Mouse (Mus musculus) yolk sac, embryonic 10.5 days (tissue): ENCODE data around the gene Gabpb1.

Experiments
- DNase-seq: peaks from one replicate; pipeline ENCODE4 v3.0.0-alpha.2; 2017; ENCODE audit warnings: low spot score

The Gabpb1 gene

DNA sequence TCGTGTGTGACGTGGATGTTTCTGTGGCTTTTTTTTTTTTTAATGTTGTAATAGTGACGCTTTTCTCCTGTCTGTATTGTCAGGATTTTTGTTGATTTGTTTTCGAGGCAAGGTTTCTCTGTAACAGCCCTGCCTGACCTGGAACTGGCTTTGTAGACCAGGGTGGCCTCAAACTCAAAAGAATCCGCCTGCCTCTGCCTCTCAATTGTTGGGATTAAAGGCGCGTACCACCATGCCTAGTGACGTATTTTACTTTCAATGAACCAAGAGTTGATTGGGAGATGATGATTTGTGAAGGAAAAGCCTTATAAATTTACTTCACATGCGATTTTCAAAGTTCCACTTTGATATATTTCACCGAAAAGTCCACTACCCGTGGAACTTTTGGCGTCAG lies at the start of gene Gabpb1:
Gene Gabpb1, minus strand, starts transcription at position 216 of the 394 bp plus-strand sequence.
- no peak for DNase-seq

DNA sequence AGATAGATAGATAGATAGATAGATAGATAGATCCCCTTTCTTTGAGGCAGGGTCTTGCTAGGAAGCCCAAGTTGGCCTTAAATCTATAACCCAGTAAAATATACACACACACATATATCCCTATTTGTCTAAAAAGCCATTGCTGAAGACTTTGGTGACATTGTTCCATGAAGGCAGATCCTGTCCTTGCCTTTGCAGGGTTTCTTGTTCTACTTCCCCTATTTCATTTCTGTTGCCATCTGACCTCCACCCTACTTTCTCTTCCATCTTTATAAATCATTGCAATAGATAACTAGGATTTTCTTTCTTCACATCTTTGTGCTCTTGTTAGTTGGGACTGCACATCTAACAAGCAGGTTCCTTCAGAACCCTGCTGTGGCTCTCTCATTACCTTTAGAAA lies 36.8 kb upstream of the Gabpb1 start:
- DNase-seq, result no peak

GRCm38 (mm10) chr2:126712526-126712925 lies 36.4 kb upstream of the Gabpb1 start:
- no peak for DNase-seq

DNA sequence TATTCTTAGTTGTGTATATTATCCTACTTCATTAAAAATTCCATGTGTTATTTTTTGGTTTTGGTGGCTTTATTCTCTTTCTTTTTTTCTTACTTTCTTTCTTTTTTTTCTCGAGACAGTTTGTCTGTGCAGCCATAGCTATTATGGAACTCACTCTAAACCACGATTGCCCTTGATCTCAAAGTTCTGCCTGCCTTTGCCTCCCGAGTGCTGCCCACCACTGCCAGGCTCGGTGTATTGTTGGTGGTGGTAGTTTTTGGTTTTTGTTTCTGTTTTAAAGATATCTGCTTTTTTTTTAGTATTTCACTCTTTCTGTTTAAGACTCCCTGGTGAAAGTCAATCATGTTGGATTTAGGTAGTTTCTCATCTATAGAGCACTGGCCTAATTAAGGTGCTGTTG lies 32.2 kb upstream of the Gabpb1 start:
- no peak for DNase-seq

DNA sequence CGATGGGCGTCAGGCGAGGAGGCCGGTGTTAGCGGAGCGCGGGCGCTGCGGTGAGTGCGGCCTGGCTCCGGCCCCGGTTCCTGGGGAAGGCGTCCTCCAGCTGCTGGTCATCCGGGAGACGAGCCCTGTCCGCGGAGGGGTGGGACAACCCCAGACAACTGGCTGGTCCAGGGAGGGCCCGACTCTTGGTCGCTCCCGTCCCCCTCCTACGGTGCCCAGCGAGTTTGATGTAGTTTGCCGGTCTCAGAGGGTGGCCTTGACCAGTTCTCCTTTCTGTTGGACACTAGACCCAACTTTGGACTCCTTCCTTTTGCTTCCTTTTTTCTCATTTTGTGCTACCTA lies 31.3 kb upstream of the Gabpb1 start:
- no peak for DNase-seq

DNA sequence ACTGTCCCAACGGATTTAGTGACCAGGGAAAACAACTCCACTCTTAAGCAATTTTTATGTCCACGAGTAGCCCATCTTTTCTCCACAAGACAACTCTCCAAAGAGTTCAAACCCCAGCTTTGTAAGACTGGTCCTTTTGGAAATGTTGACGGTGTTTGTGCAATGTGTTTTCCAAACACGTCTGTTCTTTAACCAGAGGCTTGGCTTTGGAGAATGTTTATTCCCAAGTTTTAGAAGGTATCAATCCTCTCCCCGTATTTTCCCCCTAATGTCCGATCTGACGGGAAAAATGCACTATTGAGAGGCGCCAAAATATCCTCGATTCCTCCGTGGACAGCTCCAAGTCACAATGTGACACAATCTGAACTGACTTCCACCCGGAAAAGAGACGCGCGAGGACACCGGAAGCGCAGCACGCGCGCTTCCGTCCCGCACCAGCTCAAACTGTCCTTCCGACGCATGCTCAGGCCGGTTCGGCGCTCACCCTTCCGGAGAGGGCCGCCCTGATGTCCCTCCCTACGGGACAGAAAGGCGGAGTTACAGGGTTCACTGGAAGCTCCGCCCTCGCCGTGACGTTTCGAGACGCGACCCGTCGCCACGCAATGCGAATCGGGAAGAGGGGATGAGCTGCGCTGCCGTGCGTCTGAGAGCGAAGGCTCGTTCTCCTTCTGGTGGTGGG lies 30.8 kb upstream of the Gabpb1 start, which contains the start of gene Usp8:
Gene Usp8, plus strand, starts transcription at position 570 of the 679 bp plus-strand sequence.
- DNase-seq, result peak; percentile 98

- DNase-seq, result no peak
Observed at GRCm38 (mm10) chr2:126695285-126695684, 19.1 kb upstream of the Gabpb1 start.

- no peak for DNase-seq
Observed at GRCm38 (mm10) chr2:126691290-126691689, 15.2 kb upstream of the Gabpb1 start.

DNA sequence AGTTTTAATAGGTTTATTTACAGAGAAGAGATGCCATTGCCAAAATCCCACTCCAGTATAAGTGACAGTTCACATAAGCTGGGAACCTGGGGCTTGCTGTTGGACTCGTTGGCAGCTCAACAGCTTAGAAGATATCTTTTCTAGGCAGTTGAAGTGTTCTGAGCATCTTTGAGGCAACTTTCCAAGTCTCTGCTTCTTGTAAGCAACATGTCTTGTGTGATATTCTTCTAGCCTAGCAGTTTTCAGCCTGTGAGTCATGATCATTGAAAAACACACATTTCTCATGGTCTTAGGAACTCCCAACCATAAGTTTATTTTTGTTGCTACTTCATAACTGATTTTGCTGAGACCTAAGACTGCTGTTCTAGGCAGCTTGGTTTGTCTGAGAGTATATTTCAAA lies 6.8 kb upstream of the Gabpb1 start:
- no peak for DNase-seq

GRCm38 (mm10) chr2:126682333-126682732 lies 6.2 kb upstream of the Gabpb1 start:
- DNase-seq, result no peak

- no peak for DNase-seq
Observed at GRCm38 (mm10) chr2:126677366-126677765, 1.2 kb upstream of the Gabpb1 start.

GRCm38 (mm10) chr2:126675169-126676121 lies 692 bp downstream of the Gabpb1 start:
- peak; percentile 91 for DNase-seq

- peak; percentile 66 for DNase-seq
Observed at GRCm38 (mm10) chr2:126674441-126675168, 1.5 kb downstream of the Gabpb1 start.

DNA sequence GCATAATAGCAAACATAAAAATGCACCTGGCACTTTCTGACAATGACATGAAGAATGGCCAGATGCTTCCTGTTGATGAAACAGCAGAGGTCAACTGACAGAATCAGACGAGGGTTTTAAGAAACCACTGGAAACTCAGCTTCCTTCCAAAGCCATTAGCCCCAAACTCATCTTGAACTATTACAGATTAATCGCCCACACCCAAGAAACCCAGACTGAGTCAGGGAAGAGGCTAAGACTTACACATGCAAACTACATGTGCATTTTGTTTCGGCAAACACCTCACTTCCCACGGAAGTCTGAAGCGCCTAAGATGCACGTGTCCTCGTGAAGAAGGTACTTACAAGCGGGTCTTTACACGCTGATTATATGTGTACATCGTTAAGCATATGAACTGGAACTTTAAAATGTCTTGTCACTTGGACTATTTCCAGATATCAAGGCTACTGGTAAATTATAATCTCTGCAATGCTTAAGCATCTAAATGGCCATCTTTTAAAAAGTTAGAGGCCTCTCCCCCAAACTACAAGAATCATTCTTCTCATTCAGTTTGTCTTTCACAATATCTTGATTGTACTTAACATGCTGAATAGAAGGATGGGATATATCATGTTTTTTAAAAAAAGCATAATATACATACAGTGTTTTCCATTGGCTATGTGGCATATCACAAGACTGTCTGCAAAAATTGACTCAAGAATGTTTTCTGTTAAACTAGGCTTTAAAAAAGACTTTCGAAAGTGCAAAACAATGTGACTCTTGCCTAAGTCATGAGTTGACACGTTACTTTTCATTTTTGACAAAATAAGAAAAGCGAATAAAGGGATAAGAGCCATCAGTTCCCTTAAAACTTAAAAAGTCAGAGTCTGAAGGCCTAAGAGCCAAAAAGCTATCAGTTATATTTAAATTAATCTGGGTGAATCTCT lies 2.6 kb downstream of the Gabpb1 start:
- no peak for DNase-seq

DNA sequence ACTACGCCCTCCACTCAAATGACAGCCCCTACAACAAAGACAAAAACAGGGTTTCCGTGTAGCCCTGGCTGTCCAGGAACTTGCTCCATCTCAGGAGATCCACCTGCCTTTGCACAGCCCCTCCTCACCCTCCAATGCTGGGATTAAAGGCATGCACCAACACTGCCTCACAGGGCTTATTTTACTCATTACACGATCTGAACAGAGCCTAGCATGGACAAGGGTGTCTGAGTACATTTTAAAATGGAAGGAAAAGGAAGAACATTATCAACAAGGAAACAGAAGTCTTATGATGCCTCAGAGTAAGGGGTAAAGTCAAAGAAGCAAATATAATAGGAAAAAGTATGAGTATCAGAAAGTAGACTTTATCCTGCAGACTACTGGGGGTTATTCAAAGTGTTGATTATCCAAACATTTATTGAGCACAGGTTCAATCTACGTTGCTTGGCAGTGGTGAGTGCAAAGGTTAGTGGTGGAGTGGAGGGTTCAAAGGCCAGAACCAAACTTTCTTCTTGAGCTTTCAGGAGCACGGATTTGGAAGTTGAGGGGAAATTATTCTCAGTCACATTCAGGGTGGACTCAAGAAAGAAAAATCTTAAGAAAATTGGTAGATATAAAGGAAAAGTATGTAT lies 7.4 kb downstream of the Gabpb1 start:
- DNase-seq, result peak; percentile 50

- DNase-seq, result no peak
Observed at GRCm38 (mm10) chr2:126665984-126666383, 10.2 kb downstream of the Gabpb1 start.

GRCm38 (mm10) chr2:126663481-126663880 lies 12.7 kb downstream of the Gabpb1 start:
- no peak for DNase-seq

DNA sequence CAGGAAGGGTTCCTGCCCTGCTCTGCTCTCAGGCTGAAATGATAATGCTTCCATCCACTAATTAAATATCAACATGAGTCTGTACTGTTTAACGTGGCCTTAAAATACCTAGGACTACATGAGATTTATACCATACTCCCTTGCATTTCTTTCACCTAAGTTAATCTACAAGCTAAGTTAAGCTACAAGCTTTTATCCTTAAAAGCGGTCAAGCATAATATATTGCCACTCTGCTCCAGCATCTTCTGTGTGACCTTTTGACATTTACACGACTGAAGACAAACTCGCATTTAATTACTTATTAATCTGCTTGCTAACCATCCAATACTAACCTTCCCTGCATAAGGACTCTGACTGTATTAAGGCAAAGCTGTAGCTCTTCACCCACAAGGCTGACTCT lies 23.2 kb downstream of the Gabpb1 start:
- DNase-seq, result no peak

- DNase-seq, result no peak
Observed at GRCm38 (mm10) chr2:126647762-126648161, 28.4 kb downstream of the Gabpb1 start.

- DNase-seq, result no peak
Observed at GRCm38 (mm10) chr2:126646461-126646860, 29.7 kb downstream of the Gabpb1 start.

DNA sequence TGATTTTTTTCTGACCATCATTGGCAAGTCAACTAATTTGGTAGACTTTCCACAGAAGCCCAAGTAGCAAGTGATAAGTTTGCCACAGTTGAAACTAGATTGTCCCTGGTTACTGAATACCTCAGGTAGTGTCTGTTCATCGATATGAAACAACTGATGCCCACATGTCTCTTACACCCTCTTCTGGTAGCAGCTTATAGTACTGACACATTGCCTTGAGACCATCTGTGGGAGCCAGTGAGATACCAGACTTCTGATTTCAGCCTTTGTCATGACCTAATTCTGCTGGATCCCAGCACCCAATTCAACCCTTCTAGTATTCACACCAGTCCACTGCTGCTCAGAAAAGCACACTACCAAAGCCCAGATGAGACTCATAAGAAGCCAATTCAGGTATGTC lies 31.4 kb downstream of the Gabpb1 start:
- no peak for DNase-seq
